Mouse (Mus musculus): ENCODE results near the gene Zfp296. TPM values are rescaled to one million over a fixed set of nuclear protein-coding genes. Genes with fewer than 3 reads are reported as not detected.
A peak's percentile ranks its signal among the peaks of the same experiment; 100 is the strongest.

Gene Zfp296
- polyA plus RNA-seq, 2 experiments from 2014 or later: 1.7 to 1.9 TPM

DNA sequence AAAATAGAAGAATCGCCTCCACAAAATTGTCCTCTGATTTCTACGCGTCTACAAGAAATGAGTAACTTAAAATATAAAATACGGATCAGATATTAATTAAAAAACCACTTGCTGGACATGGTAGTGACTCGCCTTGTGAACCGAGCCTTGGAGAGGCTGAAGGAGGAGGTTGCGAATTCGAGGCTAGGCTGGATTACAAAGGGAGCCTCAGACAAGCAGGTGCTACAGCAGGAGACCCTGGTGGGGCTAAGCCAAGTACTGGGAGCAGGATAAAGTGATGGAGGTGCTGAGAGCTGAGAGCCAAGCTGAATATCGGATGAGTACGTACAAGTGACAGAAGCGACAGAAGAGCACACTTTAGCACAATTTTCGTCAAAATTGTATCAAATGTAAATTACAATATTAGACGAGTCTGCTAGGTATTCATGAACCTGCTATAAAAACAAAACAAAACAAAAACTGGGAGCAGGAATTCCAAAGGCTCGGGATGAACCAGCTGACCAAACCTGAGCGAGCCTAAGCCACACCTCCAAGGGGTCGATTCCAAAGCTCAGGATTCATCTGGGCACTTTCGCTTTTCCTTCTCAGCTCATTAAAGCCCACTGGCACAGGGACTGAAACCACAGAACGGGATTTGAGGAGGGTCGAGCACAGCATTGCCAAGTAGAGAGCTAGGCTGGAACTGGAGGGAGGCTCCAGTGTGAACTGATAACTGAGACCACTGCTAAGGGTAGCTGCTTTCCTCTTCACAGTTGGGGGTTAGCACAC lies 14.3 kb upstream of the Zfp296 start, which contains the start of gene Ppp1r37:
TSS of gene Ppp1r37 (minus strand) at position 434 of the 768 bp plus-strand sequence.
- no peak for ATAC-seq

DNA sequence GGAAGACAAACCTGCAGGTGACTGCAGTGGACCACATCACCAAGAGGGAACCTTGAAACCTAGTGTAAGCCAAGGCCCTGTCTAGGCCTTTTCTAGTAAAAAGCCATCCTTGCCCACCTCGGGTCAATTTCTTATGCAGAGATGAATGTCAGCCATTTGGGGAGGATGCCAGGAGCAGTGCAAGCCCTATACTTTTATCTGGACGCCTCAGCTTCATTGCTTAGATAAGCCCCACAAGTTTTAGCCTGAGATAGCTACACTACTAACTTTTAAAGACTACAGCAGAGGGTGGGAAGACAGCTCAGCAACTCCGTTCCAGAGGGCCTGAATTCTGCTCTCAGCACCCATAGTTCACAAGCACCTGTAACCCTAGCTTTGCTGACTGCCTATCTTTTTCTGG lies 13.2 kb upstream of the Zfp296 start:
- no peak for ATAC-seq

DNA sequence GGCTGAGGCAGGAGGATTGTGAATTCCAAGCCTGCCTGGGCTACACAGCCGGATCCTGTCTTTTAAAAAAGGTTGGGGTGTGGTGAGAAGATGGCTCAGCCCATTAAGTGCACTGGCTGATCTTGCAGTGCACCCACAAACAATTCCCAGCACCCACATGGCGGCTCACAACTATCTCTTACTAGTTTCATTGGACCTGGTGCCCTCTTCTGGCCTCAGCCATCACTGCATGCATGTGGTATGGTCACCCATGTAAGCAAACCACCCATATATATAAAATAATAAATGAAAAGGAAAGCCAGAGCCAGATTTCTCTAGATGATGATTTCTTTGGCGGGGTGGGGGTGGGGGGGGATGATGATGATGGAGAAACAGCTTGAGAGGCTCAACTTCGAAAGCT lies 12.6 kb upstream of the Zfp296 start:
- no peak for ATAC-seq

DNA sequence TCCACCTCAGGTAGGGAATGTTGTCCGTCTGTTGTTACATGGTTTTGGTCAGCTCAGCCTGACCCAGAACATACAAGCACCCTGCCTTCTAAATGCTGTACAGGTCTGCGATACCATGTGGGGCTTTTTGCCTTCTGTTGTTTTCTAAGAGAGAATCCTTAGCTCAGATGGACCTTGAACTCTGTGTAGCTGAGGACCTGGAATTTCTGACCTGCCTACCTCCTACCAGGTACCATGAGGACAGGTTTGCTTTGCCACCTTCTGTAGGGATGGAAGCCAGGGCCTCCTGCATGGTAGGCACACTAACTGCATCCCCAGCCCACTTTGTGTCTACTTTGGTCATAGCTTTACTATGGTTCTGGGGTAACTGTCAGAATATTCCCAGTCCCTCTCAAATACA lies 11.3 kb upstream of the Zfp296 start:
- ATAC-seq: no peak

DNA sequence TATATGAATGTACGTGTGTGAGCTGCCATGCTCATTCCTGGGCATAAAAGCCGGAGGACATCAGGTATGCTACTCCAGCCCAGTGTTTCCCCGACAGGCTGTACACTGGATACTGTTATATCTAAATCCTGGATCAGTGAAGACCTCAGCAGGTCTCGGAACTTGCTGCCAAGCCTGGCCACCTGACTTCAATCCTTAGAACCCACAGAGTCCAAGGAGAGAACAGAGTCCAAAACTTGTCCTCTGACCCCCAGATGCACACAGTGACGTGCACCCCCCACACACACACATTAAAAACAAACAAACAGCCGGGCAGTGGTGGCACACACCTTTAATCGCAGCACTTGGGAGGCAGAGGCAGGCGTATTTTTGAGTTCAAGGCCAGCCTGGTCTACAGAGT lies 9.7 kb upstream of the Zfp296 start:
- ATAC-seq: no peak

DNA sequence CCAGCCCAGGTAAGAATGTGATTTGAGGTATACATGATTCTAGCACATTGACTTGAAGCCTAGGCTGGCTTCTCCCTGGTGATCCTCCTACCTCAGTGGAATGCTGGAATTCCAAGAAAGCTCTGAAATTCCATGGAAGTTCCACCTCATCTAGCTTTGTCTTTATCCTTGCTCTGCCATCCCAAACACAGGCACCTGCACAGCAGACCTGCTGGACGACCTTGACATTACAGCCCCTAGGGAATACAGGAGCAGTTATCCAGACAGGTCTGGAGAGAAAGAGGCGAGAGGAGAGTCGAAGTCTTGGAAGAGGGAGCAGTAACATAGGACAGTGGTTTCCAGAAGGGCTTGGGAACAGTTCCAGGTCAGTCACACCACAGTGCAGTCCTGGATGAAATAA lies 7.4 kb upstream of the Zfp296 start:
- ATAC-seq: no peak

DNA sequence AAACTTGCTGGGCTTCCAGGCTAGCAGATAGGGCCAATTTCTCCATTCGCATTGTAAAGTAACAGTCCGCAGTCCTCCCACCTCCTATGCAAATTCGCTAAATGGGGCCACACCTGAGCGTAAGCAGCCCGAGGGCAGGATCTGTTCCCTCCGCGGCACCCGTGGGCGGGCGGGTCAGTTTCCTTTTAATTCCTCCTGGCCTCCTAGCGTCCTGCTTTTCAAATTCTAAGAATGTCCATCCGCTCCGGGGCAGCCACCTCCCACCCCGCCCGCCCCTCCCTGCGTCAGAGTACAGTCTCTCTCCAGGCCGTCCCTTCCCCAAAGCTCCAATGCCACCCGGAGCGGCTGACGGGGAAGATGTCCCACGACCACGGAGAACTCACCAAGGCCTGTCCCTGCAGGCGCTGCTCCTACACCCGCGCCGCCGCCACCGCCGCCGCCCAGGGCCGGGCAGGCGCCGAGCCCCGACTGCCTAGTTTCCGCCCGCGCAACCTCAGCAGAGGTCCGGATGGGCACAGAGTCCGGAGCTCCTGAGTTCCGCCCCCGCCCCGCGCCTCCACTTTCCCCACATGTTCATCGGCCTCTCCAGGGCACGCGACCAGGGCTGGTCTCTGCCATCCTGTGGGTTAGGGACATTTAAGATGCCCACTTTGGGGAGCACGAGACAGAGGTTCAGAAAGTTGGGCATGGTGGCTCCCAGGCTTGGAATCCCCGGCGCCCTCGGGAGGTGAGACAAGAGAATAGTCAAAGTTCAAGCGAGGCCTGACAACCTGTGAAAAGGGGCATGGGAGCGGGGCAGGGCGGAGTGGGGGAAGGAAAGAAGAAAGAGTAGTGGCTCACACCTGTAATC lies 3.9 kb upstream of the Zfp296 start:
- ATAC-seq: peak; percentile 80

DNA sequence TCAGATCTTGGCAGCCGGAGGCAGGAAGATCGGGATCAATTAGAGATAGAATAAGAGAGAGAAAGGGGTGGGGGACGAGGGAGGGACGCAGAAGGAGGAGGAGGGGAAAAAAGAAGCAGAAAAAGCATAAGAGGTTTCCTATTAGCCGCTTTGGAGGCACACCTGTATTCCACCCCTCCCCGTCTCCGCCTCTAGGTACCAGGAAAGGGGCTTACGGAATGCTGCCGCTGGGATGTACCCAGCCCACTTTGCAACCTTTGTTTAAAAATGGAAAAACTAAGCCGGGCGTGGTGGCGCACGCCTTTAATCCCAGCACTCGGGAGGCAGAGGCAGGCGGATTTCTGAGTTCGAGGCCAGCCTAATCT lies 3.3 kb upstream of the Zfp296 start:
- ATAC-seq: no peak

DNA sequence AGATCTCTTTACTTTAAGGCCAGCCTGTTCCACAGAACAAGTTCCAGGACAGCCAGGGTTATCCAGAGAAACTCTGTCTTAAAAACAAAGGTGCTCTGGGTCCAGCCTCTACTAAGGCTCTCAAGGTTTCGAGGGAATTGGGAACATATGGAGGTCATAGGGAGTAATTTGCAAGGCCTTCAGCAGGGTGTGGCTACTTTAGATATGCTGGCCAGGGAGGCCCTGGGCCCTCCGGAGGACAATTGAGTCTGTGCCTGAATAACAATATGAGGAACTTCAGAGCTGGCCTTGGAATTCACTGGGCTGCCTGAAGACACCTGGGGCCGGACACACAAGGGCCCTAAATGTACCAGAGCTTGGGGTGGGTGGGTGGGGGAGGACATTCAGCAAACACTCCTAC lies 1.5 kb upstream of the Zfp296 start:
- ATAC-seq: no peak

DNA sequence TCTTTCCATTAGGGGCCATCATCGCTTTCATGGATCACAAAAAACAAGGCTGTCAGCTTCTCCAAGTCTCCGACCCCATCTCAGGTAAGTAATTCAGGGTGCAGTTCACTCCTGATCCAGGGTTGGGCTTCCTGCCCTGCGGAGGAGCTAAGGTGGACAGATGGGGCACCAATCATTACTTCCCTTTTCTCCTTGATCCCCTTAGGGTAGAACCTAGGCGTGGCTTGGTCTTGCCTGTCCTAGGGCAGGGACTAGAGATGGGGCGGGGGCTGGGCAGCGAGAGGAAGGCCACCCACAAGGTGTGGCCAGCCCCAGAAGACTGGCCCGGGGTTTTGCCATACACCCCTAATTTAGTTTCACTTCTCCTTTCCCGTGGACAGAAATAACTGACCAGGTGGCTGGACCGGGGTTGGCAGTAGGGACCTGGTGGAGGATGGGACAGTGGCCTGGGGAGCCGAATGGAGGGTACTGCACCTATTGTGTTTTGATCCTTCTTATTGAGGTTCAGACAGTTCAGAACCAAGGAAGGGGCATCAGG lies 859 bp downstream of the Zfp296 start:
- peak; percentile 22 for ATAC-seq

DNA sequence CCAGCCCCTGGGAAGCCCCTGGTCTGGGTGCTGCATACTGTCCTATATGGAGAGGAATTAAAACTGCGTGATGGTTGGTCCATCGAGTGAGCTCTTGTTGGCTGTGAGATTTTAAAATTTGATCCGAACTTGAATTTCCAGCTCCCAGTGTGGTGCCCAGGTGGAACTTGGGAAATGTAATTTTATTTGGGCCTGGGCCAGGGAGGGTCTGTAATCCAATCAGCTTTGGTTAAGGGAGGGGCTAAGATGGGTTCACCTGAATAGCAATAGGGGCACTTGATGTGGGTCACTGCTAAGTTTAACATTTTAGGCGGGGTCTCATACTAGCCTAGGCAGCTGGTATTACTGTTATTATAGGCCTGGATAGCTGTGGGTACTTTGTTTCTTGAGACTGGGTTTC lies 1.3 kb downstream of the Zfp296 start:
- ATAC-seq: no peak

DNA sequence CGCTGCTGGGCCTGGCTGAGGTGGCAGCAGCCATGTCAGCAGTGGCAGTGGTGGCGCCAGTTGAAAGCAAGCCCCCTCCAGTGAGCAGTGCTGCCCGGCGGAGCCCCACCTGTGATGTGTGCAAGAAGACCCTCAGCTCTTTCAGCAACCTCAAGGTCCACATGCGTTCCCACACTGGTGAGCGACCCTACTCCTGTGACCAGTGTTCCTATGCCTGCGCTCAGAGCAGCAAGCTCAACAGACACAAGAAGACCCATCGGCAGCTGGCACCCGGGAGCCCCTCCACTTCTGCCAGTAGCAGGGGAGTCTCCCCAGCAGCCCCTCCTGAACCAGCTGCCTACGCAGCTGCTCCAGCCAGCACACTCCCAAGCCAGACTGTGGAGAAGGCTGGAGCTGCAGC lies 2.7 kb downstream of the Zfp296 start:
- ATAC-seq: no peak

DNA sequence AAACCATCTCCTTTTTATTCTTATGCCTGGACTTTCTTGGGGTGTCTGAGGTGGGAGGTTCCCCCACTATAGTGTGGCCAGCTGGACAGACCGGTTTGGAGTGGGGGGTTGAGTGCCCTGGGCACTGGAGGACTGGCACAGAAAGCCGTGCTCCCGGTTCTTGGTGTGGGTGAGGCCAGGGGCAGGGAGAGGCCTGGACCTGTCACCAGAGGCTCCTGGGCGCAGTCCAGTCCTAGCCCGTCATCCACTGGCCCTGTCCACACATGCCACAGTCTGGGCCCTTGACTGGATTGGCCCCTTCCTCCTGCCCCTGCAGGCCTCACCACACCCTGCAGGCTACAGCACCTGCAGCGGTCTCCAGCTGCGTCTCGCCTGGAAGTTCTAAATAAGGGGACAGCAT lies 3.5 kb downstream of the Zfp296 start:
- no peak for ATAC-seq

DNA sequence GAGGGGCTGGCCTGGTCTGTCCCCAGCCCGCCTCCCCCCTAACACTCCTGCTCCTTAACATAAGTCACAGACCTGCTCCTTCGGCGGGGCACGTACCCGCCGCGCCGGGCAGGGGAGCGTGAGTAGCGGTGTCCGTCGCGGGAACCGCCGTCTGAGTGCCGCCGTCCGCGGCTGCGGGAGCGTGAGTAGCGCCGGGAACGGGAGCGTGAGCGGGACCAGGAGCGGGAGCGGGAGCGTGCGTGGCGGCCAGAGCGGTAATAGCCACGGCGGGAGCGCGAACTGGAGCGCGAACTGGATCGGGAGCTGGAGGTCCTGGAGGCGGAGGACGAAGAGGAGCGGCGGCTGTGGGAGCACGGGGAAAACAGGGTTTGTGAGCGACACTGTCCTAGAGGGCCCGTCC lies 9.2 kb downstream of the Zfp296 start:
- no peak for ATAC-seq

DNA sequence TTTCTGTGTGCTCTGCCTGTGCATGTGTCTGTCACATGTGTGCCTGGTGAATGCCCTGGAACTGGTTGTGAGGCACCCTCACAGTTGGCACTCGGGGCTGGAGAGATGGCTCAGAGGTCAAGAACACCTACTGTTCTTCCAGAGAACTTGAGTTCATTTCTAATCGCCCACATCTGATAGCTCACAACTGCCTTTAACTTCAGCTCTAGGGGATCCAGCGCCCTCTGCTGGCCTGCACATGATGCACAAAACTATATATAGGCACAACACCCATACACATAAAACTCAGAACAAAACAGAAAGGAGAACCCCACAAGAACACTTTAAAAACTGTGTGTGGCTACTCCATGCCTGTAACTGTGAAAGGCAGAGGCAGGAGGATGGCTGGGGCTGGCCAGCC lies 12.1 kb downstream of the Zfp296 start:
- no peak for ATAC-seq

DNA sequence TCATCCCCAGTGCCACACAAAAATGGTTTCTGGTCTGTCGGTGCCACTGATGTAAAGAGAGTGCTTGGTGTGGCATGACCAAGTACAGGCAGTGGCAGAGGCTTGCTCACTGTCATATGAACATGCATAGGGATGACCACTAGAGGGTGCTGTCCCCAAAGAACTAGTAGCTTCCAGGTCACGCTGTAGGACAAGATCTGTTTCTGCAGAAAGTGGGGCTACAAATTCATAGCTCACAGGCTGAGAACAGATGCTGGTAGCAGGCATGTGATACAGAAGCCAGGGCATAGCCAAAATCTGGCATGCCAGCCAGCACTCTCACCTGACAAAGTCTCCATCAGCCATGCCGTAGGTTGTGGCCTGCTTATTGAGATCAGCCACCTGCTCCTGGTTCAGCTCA lies 12.8 kb downstream of the Zfp296 start:
- peak; percentile 84 for ATAC-seq

DNA sequence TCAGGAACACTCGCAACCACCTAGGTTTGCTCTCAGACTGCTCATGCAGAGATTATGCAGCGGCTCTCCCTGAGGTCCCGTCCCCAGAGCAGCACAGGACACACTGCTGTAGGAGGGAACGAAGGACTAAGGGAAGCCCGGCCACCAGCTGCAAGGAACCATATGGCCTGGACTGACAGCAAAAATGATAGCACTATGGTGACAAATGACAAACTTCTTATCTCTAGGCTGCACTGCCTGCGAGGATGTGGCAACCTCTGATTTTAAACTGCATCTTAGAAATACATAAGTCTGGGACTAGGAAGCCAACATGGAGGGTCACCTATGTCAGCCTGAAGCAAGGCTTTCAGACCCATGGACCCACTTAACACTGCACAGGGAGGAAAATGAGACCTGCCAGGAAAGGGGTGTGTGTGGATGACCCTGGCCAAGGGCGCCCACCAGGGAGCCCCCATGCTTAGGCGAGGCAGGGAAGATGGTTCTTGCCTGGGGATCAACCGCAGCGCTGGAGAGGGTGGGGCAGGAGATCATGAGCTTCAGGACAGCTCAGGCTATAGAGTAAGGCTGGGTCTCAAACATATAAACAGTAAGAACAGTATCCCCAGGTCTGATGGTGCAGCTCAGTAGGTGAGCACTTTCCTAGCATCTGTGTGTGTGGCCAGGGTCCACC lies 16.1 kb downstream of the Zfp296 start:
- ATAC-seq: no peak

DNA sequence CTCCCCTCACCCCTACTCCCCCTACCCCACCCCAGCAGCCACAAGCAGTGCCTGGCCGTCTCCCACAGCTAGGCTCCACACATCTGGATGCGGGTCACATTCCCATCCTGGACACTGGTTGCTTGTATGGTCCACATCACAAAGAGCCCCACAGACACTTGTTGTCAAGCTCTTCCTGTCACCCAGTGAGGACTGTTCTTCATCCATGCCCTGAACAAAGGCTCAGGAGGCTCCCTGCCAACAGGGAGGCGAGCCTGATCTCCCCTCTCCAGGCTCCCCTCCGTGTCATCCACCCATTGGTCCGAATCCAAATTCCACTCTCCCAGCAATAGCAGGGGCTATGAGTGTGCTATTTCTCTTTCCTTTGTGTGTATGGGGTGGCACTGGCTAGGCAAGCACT lies 23.5 kb downstream of the Zfp296 start:
- ATAC-seq: no peak

DNA sequence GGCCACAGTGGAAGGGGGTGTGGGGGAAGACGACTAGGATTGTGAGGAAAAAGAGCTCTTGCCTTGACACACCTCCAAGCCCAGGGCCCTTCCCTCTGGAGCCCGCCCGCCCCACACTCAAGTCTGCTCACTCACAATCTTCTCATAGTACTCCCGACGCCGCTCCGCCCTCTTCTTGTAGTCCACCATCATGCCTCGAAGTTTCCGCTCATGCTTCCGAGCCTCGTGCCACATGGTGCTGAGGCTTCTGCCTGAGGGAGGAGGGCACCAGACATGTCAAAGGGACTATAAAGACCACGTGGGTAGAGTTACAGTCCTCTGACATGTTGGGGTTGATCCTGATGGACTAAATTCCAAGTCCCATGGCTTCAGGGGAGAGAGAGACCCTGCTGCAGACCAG lies 26.0 kb downstream of the Zfp296 start:
- ATAC-seq: no peak

DNA sequence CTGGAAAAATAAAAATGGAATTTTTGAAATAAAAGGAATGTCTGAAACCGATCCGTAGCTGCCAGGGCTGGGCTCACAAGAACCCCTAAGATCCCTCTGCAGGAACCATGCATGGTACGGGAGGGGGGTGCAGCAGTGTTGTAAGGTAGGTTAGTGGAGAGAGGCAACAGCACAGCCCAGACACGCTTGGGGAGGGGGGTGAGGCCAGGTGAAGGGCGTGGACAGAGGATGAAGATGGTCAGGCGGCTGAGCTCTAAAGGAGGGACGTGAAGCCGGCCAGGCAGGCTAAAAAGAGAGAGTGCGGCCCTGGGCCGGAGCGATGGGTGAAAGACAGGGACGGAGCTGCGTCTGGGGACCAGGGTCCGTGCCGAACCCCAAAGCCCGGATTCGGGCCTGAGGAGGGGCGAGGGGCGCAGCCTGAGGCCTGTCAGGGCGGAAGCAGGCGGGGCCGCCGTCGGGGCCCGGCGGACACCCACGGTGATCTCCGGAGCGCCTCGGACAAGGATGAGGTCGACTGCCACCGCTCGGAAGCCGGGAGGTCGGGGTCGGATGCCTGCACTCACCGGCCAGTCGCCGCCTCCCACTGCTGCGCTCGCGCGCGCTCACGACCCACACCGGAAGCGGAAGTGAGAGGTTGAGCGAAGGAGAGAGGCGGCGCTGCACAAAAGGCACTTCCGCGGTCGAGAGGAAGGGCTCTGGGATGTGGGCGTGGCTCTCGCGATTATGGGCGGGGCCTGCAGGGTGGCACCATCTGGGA lies 26.9 kb downstream of the Zfp296 start, which contains the start of gene Clasrp:
TSS of gene Clasrp (minus strand) at position 638 of the 757 bp plus-strand sequence.
- peak; percentile 100 for ATAC-seq

DNA sequence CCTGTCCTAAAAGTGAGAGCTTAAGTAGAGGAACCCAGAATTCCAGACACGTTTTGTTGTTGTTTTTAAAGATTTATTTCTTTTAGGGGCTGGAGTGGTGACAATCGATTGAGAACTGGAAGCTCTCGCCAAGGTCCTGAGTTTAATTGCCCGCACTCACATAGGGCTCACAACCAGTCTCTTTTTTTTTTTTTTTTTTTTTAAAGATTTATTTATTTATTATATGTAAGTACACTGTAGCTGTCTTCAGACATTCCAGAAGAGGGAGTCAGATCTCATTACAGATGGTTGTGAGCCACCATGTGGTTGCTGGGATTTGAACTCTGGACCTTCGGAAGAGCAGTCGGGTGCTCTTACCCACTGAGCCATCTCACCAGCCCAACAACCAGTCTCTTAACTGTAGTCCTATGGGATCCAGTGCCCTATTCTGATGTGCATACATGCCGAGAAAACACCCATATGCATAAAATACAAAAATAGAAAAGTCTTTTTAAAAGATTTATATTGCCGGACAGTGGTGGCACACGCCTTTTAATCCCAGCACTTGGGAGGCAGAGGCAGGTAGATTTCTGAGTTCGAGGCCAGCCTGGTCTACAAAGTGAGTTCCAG lies 27.6 kb downstream of the Zfp296 start:
- ATAC-seq: peak; percentile 4

DNA sequence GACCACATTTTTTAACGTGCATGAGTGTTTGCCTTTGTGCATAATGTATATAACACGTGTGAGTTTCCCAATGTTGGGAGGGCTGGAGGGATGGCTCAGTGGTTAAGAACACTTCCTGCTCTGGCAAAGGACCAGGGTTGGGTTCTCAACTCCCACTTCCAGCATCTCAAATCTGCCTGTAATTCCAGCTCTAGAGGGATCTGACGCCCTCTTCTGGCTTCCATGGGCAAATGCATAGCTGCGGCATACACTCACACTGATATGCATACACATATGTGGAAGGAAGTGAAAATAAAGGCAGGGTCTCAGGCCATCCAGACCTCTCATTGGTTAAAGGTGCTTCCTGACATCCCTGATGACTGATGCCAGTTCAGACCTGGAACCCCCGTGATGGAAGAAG lies 30.2 kb downstream of the Zfp296 start:
- no peak for ATAC-seq
